Mouse (Mus musculus) spleen, adult 18-20 months (tissue): ENCODE data around the gene Gm10840.
A peak's percentile ranks its signal among the peaks of the same experiment; 100 is the strongest.

ENCODE experiments used
- DNase-seq, 2 experiments: peaks; one replicate each; pipeline ENCODE4 v3.0.0; 2022; ENCODE audit warnings: mixed read lengths in 2 of 2

The Gm10840 gene

GRCm38 (mm10) chr11:106159921-106160840 lies 469 bp upstream of the Gm10840 start:
- DNase-seq: peak; percentile 82 to 84

- no peak for DNase-seq
Observed at GRCm38 (mm10) chr11:106162237-106162636, 1.6 kb downstream of the Gm10840 start.

GRCm38 (mm10) chr11:106163546-106163945 lies 2.9 kb downstream of the Gm10840 start:
- no peak for DNase-seq

- no peak for DNase-seq
Observed at GRCm38 (mm10) chr11:106164601-106165180, 4.0 kb downstream of the Gm10840 start.

- peak in 1 of 2 experiments; percentile 25 for DNase-seq
Observed at GRCm38 (mm10) chr11:106167435-106167834, 6.8 kb downstream of the Gm10840 start.

GRCm38 (mm10) chr11:106170807-106171206 lies 10.2 kb downstream of the Gm10840 start:
- DNase-seq: peak in 1 of 2 experiments; percentile 37

- no peak for DNase-seq
Observed at GRCm38 (mm10) chr11:106173228-106173627, 12.6 kb downstream of the Gm10840 start.

GRCm38 (mm10) chr11:106174372-106174771 lies 13.7 kb downstream of the Gm10840 start:
- no peak for DNase-seq

GRCm38 (mm10) chr11:106175081-106175480 lies 14.4 kb downstream of the Gm10840 start:
- DNase-seq: no peak

- DNase-seq: no peak
Observed at GRCm38 (mm10) chr11:106176372-106176771, 15.7 kb downstream of the Gm10840 start.

GRCm38 (mm10) chr11:106178036-106178782 lies 17.6 kb downstream of the Gm10840 start:
- no peak for DNase-seq

GRCm38 (mm10) chr11:106179711-106180448 lies 19.2 kb downstream of the Gm10840 start:
- no peak for DNase-seq

GRCm38 (mm10) chr11:106180449-106180801 lies 19.8 kb downstream of the Gm10840 start:
- DNase-seq: no peak

GRCm38 (mm10) chr11:106187326-106187725 lies 26.7 kb downstream of the Gm10840 start:
- no peak for DNase-seq

GRCm38 (mm10) chr11:106191716-106192115 lies 31.1 kb downstream of the Gm10840 start:
- no peak for DNase-seq

GRCm38 (mm10) chr11:106192241-106192640 lies 31.6 kb downstream of the Gm10840 start:
- no peak for DNase-seq

GRCm38 (mm10) chr11:106192657-106193370 lies 32.2 kb downstream of the Gm10840 start:
- no peak for DNase-seq

GRCm38 (mm10) chr11:106193371-106194154 lies 32.9 kb downstream of the Gm10840 start:
- DNase-seq: peak; percentile 94 to 97

GRCm38 (mm10) chr11:106194155-106194541 lies 33.5 kb downstream of the Gm10840 start:
- no peak for DNase-seq

GRCm38 (mm10) chr11:106194891-106195290 lies 34.2 kb downstream of the Gm10840 start:
- no peak for DNase-seq

- no peak for DNase-seq
Observed at GRCm38 (mm10) chr11:106195341-106195740, 34.7 kb downstream of the Gm10840 start.
